Mouse (Mus musculus): ENCODE results near the gene Sall1. TPM values are rescaled to one million over a fixed set of nuclear protein-coding genes. Genes with fewer than 3 reads are reported as not detected.

Sall1 gene
- polyA plus RNA-seq, 1 experiment from 2014 or later = 17.1 TPM

- H3K27ac ChIP-seq (replicated peaks) = no peak overlapping the region
- H3K36me3 ChIP-seq = no peaks in the 10 kb centered on the region
- no peak overlapping the region for H3K4me3 ChIP-seq
- H3K9me3 ChIP-seq = no peaks in the 10 kb centered on the region
- 7% methylated on average over 4 of the region's 7 CpGs for WGBS
- H3K4me2 ChIP-seq = no peak overlapping the region
- ATAC-seq (ENCODE audit: low read depth) = no peak
- peaks cover 16% of the 10 kb centered on the region for H3K27me3 ChIP-seq
- no peak overlapping the region for H3K9ac ChIP-seq
- H3K4me1 ChIP-seq (replicated peaks) = peaks cover 27% of the 10 kb centered on the region
Measured at GRCm38 (mm10) chr8:89008784-89009183, 35.2 kb downstream of the Sall1 start.

GRCm38 (mm10) chr8:89007114-89007513 is 36.8 kb downstream of the Sall1 start:
- Histone ChIP-seq H3K9ac (peak overlapping the region; percentile 31), H3K27ac (replicated peaks) (peak overlapping the region; percentile 23; the same call in 1 of the 2 replicates), H3K4me3 (peak overlapping the region; percentile 50), H3K4me1 (replicated peaks) (peaks cover 31% of the 10 kb centered on the region), H3K36me3 (no peaks in the 10 kb centered on the region), H3K4me2 (peak overlapping the region; percentile 91), H3K27me3 (peaks cover 15% of the 10 kb centered on the region), H3K9me3 (no peaks in the 10 kb centered on the region)
- under 1% methylated on average over 8 of the region's 8 CpGs for WGBS
- ATAC-seq (ENCODE audit: low read depth) = peak; percentile 71

GRCm38 (mm10) chr8:89006426-89006825 is 37.5 kb downstream of the Sall1 start:
- Histone ChIP-seq H3K4me3 (peak overlapping the region; percentile 50), H3K9me3 (no peaks in the 10 kb centered on the region), H3K4me1 (replicated peaks) (peaks cover 31% of the 10 kb centered on the region), H3K9ac (peak overlapping the region; percentile 75), H3K4me2 (peak overlapping the region; percentile 91), H3K36me3 (no peaks in the 10 kb centered on the region), H3K27me3 (peaks cover 11% of the 10 kb centered on the region), H3K27ac (replicated peaks) (0 out of 2 replicates have a peak overlapping the region, but pooled peaks have one; percentile 33)
- under 1% methylated on average over 34 of the region's 34 CpGs for WGBS
- peak; percentile 56; the same call in 1 of the 2 replicates for ATAC-seq (ENCODE audit: low read depth)

GRCm38 (mm10) chr8:89005797-89006196 is 38.2 kb downstream of the Sall1 start:
- peak; percentile 32; the same call in 1 of the 2 replicates for ATAC-seq (ENCODE audit: low read depth)
- H3K27ac ChIP-seq (replicated peaks) = no peak overlapping the region
- WGBS = 18% methylated on average over 11 of the region's 11 CpGs
- peaks cover 11% of the 10 kb centered on the region for H3K27me3 ChIP-seq
- no peaks in the 10 kb centered on the region for H3K36me3 ChIP-seq
- no peaks in the 10 kb centered on the region for H3K9me3 ChIP-seq
- peak overlapping the region; percentile 50 for H3K4me3 ChIP-seq
- peak overlapping the region; percentile 75; the same call in 1 of the 2 replicates for H3K9ac ChIP-seq
- H3K4me2 ChIP-seq = peak overlapping the region; percentile 91
- peaks cover 31% of the 10 kb centered on the region for H3K4me1 ChIP-seq (replicated peaks)

GRCm38 (mm10) chr8:89004041-89004440 is 39.9 kb downstream of the Sall1 start:
- no peaks in the 10 kb centered on the region for H3K9me3 ChIP-seq
- no peak overlapping the region for H3K27ac ChIP-seq (replicated peaks)
- no peak overlapping the region for H3K4me3 ChIP-seq
- peaks cover 31% of the 10 kb centered on the region for H3K4me1 ChIP-seq (replicated peaks)
- 18% methylated on average over 2 of the region's 2 CpGs for WGBS
- no peak for ATAC-seq (ENCODE audit: low read depth)
- H3K27me3 ChIP-seq = peaks cover 11% of the 10 kb centered on the region
- H3K9ac ChIP-seq = no peak overlapping the region
- no peak overlapping the region for H3K4me2 ChIP-seq
- H3K36me3 ChIP-seq = no peaks in the 10 kb centered on the region

- no peak overlapping the region for H3K4me3 ChIP-seq
- no peak for ATAC-seq (ENCODE audit: low read depth)
- H3K4me1 ChIP-seq (replicated peaks) = peaks cover 31% of the 10 kb centered on the region
- H3K27me3 ChIP-seq = peaks cover 9% of the 10 kb centered on the region
- no peak overlapping the region for H3K9ac ChIP-seq
- no peak overlapping the region for H3K27ac ChIP-seq (replicated peaks)
- no peaks in the 10 kb centered on the region for H3K36me3 ChIP-seq
- WGBS = 10% methylated on average over 8 of the region's 8 CpGs
- H3K4me2 ChIP-seq = no peak overlapping the region
- no peaks in the 10 kb centered on the region for H3K9me3 ChIP-seq
Measured at GRCm38 (mm10) chr8:89003336-89003896, 40.5 kb downstream of the Sall1 start.

GRCm38 (mm10) chr8:89002128-89002527 is 41.8 kb downstream of the Sall1 start:
- Histone ChIP-seq H3K9ac (no peak overlapping the region), H3K27ac (replicated peaks) (no peak overlapping the region), H3K4me1 (replicated peaks) (peaks cover 19% of the 10 kb centered on the region), H3K9me3 (no peaks in the 10 kb centered on the region), H3K4me2 (no peak overlapping the region), H3K27me3 (no peaks in the 10 kb centered on the region; the same call in none of the 2 replicates), H3K36me3 (no peaks in the 10 kb centered on the region), H3K4me3 (no peak overlapping the region)
- WGBS = 68% methylated on average over 2 of the region's 2 CpGs
- no peak for ATAC-seq (ENCODE audit: low read depth)

- ATAC-seq (ENCODE audit: low read depth) = no peak
- Histone ChIP-seq H3K4me2 (no peak overlapping the region), H3K9ac (no peak overlapping the region), H3K36me3 (no peaks in the 10 kb centered on the region), H3K27ac (replicated peaks) (no peak overlapping the region), H3K4me1 (replicated peaks) (no peaks in the 10 kb centered on the region), H3K27me3 (no peaks in the 10 kb centered on the region; the same call in none of the 2 replicates), H3K4me3 (no peak overlapping the region), H3K9me3 (no peaks in the 10 kb centered on the region)
- WGBS = 90% methylated on average over 2 of the region's 2 CpGs
Measured at GRCm38 (mm10) chr8:88997276-88997675, 46.7 kb downstream of the Sall1 start.

GRCm38 (mm10) chr8:88991780-88992509 is 52.0 kb downstream of the Sall1 start:
- ATAC-seq (ENCODE audit: low read depth) = no peak
- Histone ChIP-seq H3K9me3 (no peaks in the 10 kb centered on the region), H3K9ac (no peak overlapping the region), H3K27ac (replicated peaks) (no peak overlapping the region), H3K4me2 (no peak overlapping the region), H3K36me3 (no peaks in the 10 kb centered on the region), H3K4me1 (replicated peaks) (no peaks in the 10 kb centered on the region), H3K4me3 (no peak overlapping the region), H3K27me3 (no peaks in the 10 kb centered on the region)
- WGBS = 53% methylated on average over 15 of the region's 15 CpGs

GRCm38 (mm10) chr8:88991176-88991575 is 52.8 kb downstream of the Sall1 start:
- H3K9me3 ChIP-seq = no peaks in the 10 kb centered on the region
- H3K4me2 ChIP-seq = no peak overlapping the region
- no peaks in the 10 kb centered on the region for H3K36me3 ChIP-seq
- no peak for ATAC-seq (ENCODE audit: low read depth)
- no peak overlapping the region for H3K27ac ChIP-seq (replicated peaks)
- H3K27me3 ChIP-seq = no peaks in the 10 kb centered on the region; the same call in 1 of the 2 replicates
- H3K4me3 ChIP-seq = no peak overlapping the region
- WGBS = 77% methylated on average over 5 of the region's 5 CpGs
- H3K4me1 ChIP-seq (replicated peaks) = no peaks in the 10 kb centered on the region
- H3K9ac ChIP-seq = no peak overlapping the region

- H3K4me1 ChIP-seq (replicated peaks) = no peaks in the 10 kb centered on the region
- H3K4me2 ChIP-seq = no peak overlapping the region
- H3K4me3 ChIP-seq = no peak overlapping the region
- H3K27me3 ChIP-seq = no peaks in the 10 kb centered on the region; the same call in 1 of the 2 replicates
- WGBS = 90% methylated on average over 3 of the region's 3 CpGs
- ATAC-seq (ENCODE audit: low read depth) = no peak
- no peaks in the 10 kb centered on the region for H3K9me3 ChIP-seq
- no peak overlapping the region for H3K9ac ChIP-seq
- H3K36me3 ChIP-seq = no peaks in the 10 kb centered on the region
- no peak overlapping the region for H3K27ac ChIP-seq (replicated peaks)
Measured at GRCm38 (mm10) chr8:88989002-88989401, 55.0 kb downstream of the Sall1 start.

- H3K9me3 ChIP-seq = no peaks in the 10 kb centered on the region
- no peaks in the 10 kb centered on the region for H3K36me3 ChIP-seq
- H3K27me3 ChIP-seq = no peaks in the 10 kb centered on the region; the same call in 1 of the 2 replicates
- no peak overlapping the region for H3K9ac ChIP-seq
- no peak overlapping the region for H3K27ac ChIP-seq (replicated peaks)
- WGBS = 88% methylated on average over 5 of the region's 5 CpGs
- no peak overlapping the region for H3K4me3 ChIP-seq
- no peak overlapping the region for H3K4me2 ChIP-seq
- no peak for ATAC-seq (ENCODE audit: low read depth)
- H3K4me1 ChIP-seq (replicated peaks) = no peaks in the 10 kb centered on the region
Measured at GRCm38 (mm10) chr8:88983468-88983867, 60.5 kb downstream of the Sall1 start.
